Mouse (Mus musculus): ENCODE results near the gene Atp5c1. TPM values are rescaled to one million over a fixed set of nuclear protein-coding genes. Genes with fewer than 3 reads are reported as not detected.
A peak's percentile ranks its signal among the peaks of the same experiment; 100 is the strongest.

The Atp5c1 gene
- total RNA-seq, 4 experiments from 2014 or later = 236 to 253 (median 249) TPM

DNA sequence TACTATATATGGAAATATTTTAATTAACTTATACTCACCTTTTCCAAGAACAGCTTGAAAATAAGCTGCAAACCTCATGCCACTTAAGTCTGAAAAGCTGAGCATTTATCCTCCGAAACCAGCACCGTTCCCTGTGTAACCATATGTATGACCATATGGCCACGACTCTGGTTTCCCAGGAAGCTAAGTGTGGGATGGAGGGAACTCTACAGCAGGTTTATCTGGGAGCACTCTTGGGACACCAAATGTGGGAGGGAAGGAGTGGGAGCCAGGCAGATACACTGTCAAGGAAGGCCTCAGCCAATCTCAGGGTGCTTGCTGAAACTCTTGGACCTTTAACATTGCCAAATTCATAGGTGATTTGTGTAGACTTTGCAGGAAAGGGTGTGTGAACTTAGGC is 29.4 kb downstream of the Atp5c1 start:
- peak; percentile 50 to 76 for DNase-seq (ENCODE audit: low spot score in 2 of 2)

DNA sequence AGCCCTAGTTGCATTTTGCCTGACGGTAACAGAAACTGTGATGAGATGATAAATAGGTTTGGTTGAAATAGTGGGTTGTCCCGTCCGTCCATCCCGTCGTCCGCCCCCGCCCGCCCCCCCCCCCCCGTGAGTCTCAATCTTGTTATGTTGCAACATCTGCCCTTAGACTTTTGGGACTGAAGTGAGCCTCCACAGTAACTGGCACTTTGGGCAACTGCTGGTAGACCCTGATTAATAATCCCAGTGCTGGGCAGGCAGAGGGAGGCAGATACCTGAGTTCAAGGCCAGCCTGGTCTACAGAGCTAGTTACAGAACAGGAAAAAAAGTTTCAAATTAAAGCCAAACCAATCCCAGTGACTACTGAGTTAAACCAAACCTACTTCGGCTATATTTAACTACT is 30.9 kb downstream of the Atp5c1 start:
- no peak for DNase-seq (ENCODE audit: low spot score in 2 of 2)

GRCm38 (mm10) chr2:10048461-10048860 is 31.8 kb downstream of the Atp5c1 start, which contains the start of gene Taf3:
Taf3 (minus strand) TSS chr2:10048596.
- DNase-seq (ENCODE audit: low spot score in 2 of 2) = peak; percentile 83 to 88

- DNase-seq (ENCODE audit: low spot score in 2 of 2) = no peak
Measured at GRCm38 (mm10) chr2:10047758-10048436, 32.4 kb downstream of the Atp5c1 start.

DNA sequence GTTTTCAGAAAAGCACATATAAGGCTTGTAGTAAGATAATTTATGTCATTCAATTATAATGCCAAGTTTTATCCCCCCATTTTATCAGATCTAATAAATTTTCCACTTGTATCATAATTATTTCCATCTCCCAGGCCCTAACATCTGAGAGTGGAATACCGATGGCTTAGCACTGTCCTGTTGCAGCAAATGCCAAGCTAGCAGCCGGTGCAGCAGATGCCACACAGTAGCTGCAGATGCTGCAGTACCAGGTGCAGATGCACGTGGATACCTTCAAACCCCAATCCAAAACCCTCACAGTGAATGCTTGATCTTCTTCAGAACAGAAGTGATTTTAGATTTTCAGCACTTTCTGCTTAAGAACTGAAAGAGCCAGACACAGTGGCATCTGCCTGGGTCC is 45.3 kb downstream of the Atp5c1 start:
- DNase-seq (ENCODE audit: low spot score in 2 of 2) = no peak

DNA sequence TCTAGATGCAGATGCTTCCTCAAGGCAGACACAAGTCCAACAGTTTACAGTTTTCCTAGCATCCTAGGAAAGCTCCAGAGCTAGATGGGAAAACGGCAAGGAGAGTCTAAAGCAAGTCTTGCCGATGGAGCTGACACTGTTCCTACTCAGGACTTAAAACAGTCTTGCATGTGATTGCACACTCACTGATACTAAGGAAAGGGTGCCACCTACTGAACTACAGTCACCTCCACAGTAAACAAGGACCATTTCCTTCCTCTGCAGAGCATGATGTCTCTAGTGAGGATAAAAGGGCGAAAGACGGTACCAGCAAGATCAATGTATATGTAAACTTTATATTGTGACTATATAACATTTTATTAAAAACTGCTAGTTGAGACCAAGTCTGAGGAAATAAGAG is 46.6 kb downstream of the Atp5c1 start:
- no peak for DNase-seq (ENCODE audit: low spot score in 2 of 2)

DNA sequence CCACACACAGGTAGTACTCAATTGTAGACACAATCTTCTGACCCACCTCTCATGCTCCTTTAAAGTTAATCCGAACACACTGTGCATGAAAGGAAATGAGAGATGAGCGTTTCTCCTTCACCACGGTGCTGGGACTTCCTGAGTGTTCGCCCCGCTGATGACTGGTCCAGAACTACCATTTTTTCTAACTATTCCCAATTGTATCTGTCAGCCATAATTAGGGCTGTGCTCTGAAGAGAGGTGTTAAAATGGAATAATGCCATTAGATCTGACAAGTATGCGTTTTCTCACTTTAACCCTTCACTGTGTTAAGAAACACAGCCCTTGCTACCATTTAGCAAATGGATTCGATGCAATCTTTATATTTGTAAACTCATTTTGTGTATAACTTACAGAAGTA is 50.6 kb downstream of the Atp5c1 start:
- no peak for DNase-seq (ENCODE audit: low spot score in 2 of 2)

DNA sequence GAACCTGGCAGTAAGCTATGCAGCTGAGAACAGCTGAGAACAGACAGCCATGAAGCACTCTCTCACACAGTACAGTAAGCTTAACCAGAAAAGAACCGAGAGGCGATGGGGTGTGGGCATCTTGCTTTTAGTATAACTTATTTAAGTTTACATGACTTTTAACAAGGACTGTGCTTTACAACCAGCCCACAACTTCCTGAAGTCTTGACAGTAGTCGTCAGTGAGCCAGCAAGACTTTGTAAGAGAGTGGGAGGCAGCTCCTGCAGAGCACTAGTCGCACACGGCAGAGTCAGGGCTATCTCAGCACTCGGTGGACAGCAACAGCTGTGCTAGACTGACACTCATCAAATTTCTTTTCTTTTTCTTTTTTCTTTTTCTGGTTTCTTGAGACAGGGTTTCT is 56.0 kb downstream of the Atp5c1 start:
- no peak for DNase-seq (ENCODE audit: low spot score in 2 of 2)

DNA sequence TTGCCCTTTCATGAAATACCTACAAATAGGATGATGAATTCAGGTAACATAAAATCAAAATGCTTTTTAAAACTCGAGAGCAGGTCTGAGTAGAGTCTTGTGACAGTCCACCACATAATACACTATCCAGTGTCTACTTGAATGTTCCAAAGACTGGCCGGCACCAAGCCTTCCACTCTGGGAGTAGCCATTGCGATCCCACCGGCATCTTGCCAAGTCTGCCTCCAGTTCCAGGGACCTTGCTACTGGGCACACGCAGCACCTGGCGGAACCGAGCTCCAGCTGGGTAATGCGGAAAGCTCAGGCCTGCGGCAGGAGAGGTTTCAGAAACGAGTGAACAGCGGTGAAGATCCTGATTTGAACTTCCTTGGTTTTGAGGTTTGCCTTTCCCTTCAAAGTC is 59.0 kb downstream of the Atp5c1 start:
- no peak for DNase-seq (ENCODE audit: low spot score in 2 of 2)

- no peak for DNase-seq (ENCODE audit: low spot score in 2 of 2)
Measured at GRCm38 (mm10) chr2:10014951-10015635, 65.2 kb downstream of the Atp5c1 start.

GRCm38 (mm10) chr2:10010263-10010909 is 69.9 kb downstream of the Atp5c1 start:
- DNase-seq (ENCODE audit: low spot score in 2 of 2) = no peak

DNA sequence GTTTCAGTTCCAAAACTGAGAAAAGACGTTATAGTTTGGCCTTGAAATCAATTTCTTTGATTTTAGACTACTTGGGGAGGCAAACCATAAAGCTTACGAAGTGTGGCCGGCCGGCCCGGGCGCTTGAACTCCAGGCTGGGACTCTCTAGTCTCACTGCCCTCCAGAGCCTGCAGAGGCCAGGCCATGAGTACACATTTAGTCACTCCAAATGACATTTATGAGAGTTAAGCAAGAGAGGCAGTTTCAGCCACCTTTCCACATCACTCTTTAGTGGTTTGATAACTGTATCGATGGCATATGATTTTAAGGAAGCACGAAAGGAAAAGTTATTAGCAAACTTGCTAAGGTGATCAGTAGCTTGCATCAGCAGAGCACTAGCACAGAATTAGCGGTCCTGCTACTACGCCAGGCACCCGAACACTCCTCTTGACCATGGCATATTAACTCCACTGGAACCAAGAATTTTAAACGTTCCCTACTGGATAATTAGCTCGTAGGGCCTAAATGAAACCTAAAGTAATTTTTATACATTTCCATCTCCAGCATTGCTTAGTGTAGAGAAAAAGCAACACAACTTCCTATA is 70.5 kb downstream of the Atp5c1 start:
- no peak for DNase-seq (ENCODE audit: low spot score in 2 of 2)

- no peak for DNase-seq (ENCODE audit: low spot score in 2 of 2)
Measured at GRCm38 (mm10) chr2:10008593-10008992, 71.7 kb downstream of the Atp5c1 start.

Other genes with a start within 250 kb of the Atp5c1 start
- gene 4930412O13Rik, start 199.3 kb downstream of the Atp5c1 start, total RNA-seq (2022) = not detected
- not detected for gene 9230102O04Rik, start 191.0 kb downstream of the Atp5c1 start, total RNA-seq (2022)
- under 1 TPM in 2 of 4 experiments, not detected in 2; 0.09 to 0.47 TPM for gene Gata3, start 190.5 kb downstream of the Atp5c1 start, total RNA-seq (2022)
- gene Taf3, start 31.9 kb downstream of the Atp5c1 start, total RNA-seq (2022) = 10 to 100 TPM; 13.1 to 16.2 (median 14.9) TPM
- 10 to 100 TPM; 11.4 to 14.1 (median 13.4) TPM for gene Kin, start 83 bp upstream of the Atp5c1 start, total RNA-seq (2022)
- 1 to 10 TPM; 1.6 to 2.7 (median 2.1) TPM for gene Itih2, start 50.9 kb upstream of the Atp5c1 start, total RNA-seq (2022)
- 10 to 100 TPM; 12.7 to 14.1 (median 13.4) TPM for gene Itih5, start 73.1 kb upstream of the Atp5c1 start, total RNA-seq (2022)